23 mouse cellular contexts compared by ENCODE assay signal in the genomic region with DNA sequence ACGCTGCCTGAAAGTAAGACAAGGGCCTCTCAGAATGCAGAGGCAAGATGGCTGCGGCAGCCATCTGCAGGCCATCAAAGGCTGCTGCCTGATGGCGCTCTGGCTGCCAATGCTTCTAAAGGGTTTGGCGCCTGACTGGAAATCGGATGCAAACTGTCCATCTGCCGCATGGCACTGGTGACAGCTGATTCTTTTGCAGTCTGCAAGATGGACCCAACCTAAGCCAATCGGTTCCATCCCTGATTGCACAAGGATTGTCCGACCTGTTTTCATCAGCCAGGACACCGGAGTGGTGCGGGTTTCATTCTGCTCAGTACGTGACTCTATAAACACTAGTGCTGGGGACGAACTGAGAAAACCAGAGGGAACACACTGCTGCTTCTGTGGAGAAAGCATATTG.
DNase-seq lines count a peak whose midpoint lies in the region; ATAC-seq and TF ChIP-seq lines count a peak whose summit lies in the region.
"Had no signal": no experiment of that assay in that cellular context is flagged by ENCODE, and none has a peak within 500 bp of the region (broad histone marks: within the 10 kb centered on the region; RNA-seq: fewer than 3 reads in every experiment).

No protein-coding gene starts in this region.

- TF ChIP-seq CTCF in hindbrain, postnatal 0 days (IDR thresholded peaks at IDR 0.05; ENCODE audit: low read depth): no peak
- no peak for TF ChIP-seq CTCF in testis, adult 2 months (IDR thresholded peaks at IDR 0.05; ENCODE audit: control insufficient read depth, insufficient read depth, insufficient replicate concordance, low read depth, low read length)

- 96% methylated on average over 12 of the region's 12 CpGs for WGBS in hindbrain, postnatal 0 days
- WGBS in hindbrain, embryonic 13.5 days: 96% methylated on average over 12 of the region's 12 CpGs

- intact Hi-C loops in gastrocnemius, postnatal 36 days (cut with DNase I): no loop called here

- no peaks in the 10 kb centered on the region for H3K36me3 ChIP-seq in hindbrain, postnatal 0 days (ENCODE audit: insufficient read depth, low read length)
- no peaks in the 10 kb centered on the region for H3K36me3 ChIP-seq in hindbrain, embryonic 13.5 days
- no peaks in the 10 kb centered on the region for H3K36me3 ChIP-seq in testis, adult 2 months (ENCODE audit: control insufficient read depth, insufficient read depth, low read length)
- H3K36me3 ChIP-seq: embryonic facial prominence, embryonic 13.5 days; heart, embryonic 10.5 days; heart, embryonic 15.5 days; limb, embryonic 12.5 days; liver, embryonic 15.5 days had no signal

- H3K4me2 ChIP-seq in hindbrain, postnatal 0 days (ENCODE audit: low read depth, low read length): no peak overlapping the region
- H3K4me2 ChIP-seq in hindbrain, embryonic 13.5 days: no peak overlapping the region
- H3K4me2 ChIP-seq: embryonic facial prominence, embryonic 13.5 days; heart, embryonic 15.5 days; limb, embryonic 12.5 days; liver, embryonic 15.5 days; lung, embryonic 14.5 days had no signal

- no peak overlapping the region for H3K9ac ChIP-seq in hindbrain, postnatal 0 days (replicated peaks; ENCODE audit: low read length)
- H3K9ac ChIP-seq in hindbrain, embryonic 13.5 days: no peak overlapping the region
- H3K9ac ChIP-seq: embryonic facial prominence, embryonic 13.5 days; heart, embryonic 15.5 days; limb, embryonic 12.5 days; liver, embryonic 15.5 days; lung, embryonic 14.5 days had no signal

- no peak for TF ChIP-seq POLR2A in testis, adult 2 months (IDR thresholded peaks at IDR 0.05; ENCODE audit: control insufficient read depth, low read depth, low read length)

- H3K4me1 ChIP-seq in hindbrain, postnatal 0 days (ENCODE audit: insufficient read depth, low read length): no peaks in the 10 kb centered on the region
- H3K4me1 ChIP-seq in hindbrain, embryonic 13.5 days (replicated peaks): peaks cover 13% of the 10 kb centered on the region; the same call in 1 of the 2 replicates
- H3K4me1 ChIP-seq in testis, adult 2 months (ENCODE audit: control insufficient read depth, insufficient read depth, low read length): peaks cover 6% of the 10 kb centered on the region
- H3K4me1 ChIP-seq: heart, embryonic 10.5 days; heart, embryonic 15.5 days; limb, embryonic 12.5 days; liver, embryonic 15.5 days had no signal

- H3K9me3 ChIP-seq in hindbrain, postnatal 0 days (ENCODE audit: low read length): no peaks in the 10 kb centered on the region
- no peaks in the 10 kb centered on the region for H3K9me3 ChIP-seq in hindbrain, embryonic 13.5 days
- H3K9me3 ChIP-seq: embryonic facial prominence, embryonic 13.5 days; heart, embryonic 10.5 days; heart, embryonic 15.5 days; limb, embryonic 12.5 days; liver, embryonic 15.5 days had no signal

- peak; percentile 58 for ATAC-seq in hindbrain, postnatal 0 days
- ATAC-seq in hindbrain, embryonic 13.5 days (ENCODE audit: low FRiP score): no peak
- ATAC-seq: CD4-positive, CD25-positive, alpha-beta regulatory T cell, adult 4 months; intestine, embryonic 16.5 days had no signal

- no peak overlapping the region for H3K27ac ChIP-seq in hindbrain, postnatal 0 days
- no peak overlapping the region for H3K27ac ChIP-seq in hindbrain, embryonic 13.5 days
- no peak overlapping the region for H3K27ac ChIP-seq in testis, adult 2 months (ENCODE audit: control insufficient read depth, insufficient read depth, low read depth, low read length)
- H3K27ac ChIP-seq: embryonic facial prominence, embryonic 13.5 days; heart, embryonic 10.5 days; heart, embryonic 15.5 days; kidney, postnatal 0 days; limb, embryonic 12.5 days; liver, embryonic 15.5 days had no signal

- peak; percentile 41 to 49 for DNase-seq in cerebellum, postnatal 25 days
- no peak for DNase-seq in cerebellum, adult 9-10 months
- DNase-seq in hindbrain, postnatal 0 days (ENCODE audit: low spot score): no peak
- no peak for DNase-seq in testis, postnatal 10 days (ENCODE audit: low spot score)
- no peak for DNase-seq in gastrocnemius, postnatal 36 days
- DNase-seq: adrenal gland, postnatal 14 days; gastrocnemius, postnatal 14 days; heart, adult 11 months; kidney, adult 8-10 months; lung, embryonic 14.5 days; lung, postnatal 14 days; midbrain, embryonic 14.5 days; thymus, postnatal 14 days had no signal

- no peaks in the 10 kb centered on the region for H3K27me3 ChIP-seq in hindbrain, postnatal 0 days (ENCODE audit: insufficient read depth, low read length)
- H3K27me3 ChIP-seq in hindbrain, embryonic 13.5 days: no peaks in the 10 kb centered on the region
- H3K27me3 ChIP-seq in testis, adult 2 months (ENCODE audit: control insufficient read depth, insufficient read depth, low read length): no peaks in the 10 kb centered on the region
- H3K27me3 ChIP-seq: heart, embryonic 15.5 days; limb, embryonic 12.5 days; liver, embryonic 15.5 days had no signal

- no peak overlapping the region for H3K4me3 ChIP-seq in hindbrain, postnatal 0 days (ENCODE audit: low read length)
- H3K4me3 ChIP-seq in hindbrain, embryonic 13.5 days: no peak overlapping the region
- peak overlapping the region; percentile 57 for H3K4me3 ChIP-seq in testis, adult 2 months (ENCODE audit: control insufficient read depth, low read depth, low read length)
- H3K4me3 ChIP-seq: embryonic facial prominence, embryonic 13.5 days; heart, embryonic 10.5 days; heart, embryonic 15.5 days; limb, embryonic 12.5 days; liver, embryonic 15.5 days had no signal

Comparison
In these comparisons a context has a peak if more than half of its experiments do, and no peak if none do; other contexts are left out.
1. DNase-seq: peak in cerebellum, postnatal 25 days (2 of 2); none in cerebellum, adult 9-10 months (single experiment), hindbrain, postnatal 0 days (single experiment), testis, postnatal 10 days (single experiment) and gastrocnemius, postnatal 36 days (0 of 2).